Mouse (Mus musculus): ENCODE measurements around the gene Proca1.
A peak's percentile ranks its signal among the peaks of the same experiment; 100 is the strongest.

Gene Proca1

DNA sequence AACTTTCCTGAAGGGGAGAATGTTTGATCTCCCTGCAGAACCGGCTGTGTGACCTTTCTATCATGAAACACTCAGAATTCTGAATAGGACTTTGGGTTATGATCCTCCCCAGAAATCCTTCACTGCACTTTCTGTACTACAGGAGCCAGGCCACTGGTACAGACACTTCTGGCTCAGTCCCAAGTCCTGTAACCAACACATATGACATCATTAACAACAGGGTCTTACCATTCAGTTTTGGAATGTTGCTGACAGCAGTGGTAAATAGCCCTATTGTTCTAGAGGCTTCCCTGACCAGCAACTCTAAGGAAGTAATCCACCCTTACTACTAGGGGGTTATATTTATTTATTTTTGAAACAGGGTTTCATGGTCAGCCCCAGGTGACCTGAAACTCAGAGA, at the start of gene Proca1:
TSS of gene Proca1 (plus strand) at position 280 of the 400 bp plus-strand sequence.
- DNase-seq = no peak

DNA sequence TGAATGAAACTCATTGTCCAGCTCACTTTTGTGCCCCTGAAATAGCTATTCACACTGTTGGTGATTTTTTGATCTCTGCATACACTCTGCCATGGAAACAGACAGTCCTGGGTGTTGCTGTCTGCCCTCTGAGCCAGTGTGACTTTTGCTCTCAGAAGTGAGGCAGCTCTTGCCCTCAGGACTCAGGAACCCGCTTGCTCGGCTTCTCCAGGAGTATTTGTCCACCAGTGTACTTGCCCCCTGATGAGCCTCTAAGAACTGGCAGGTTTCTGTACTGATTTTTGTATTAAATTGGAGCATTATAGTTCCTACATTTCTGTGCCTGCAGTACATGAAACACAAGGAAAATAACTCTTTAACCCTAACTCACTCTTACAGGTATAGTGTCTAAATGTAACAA, 49.7 kb upstream of the Proca1 start:
- DNase-seq = no peak

DNA sequence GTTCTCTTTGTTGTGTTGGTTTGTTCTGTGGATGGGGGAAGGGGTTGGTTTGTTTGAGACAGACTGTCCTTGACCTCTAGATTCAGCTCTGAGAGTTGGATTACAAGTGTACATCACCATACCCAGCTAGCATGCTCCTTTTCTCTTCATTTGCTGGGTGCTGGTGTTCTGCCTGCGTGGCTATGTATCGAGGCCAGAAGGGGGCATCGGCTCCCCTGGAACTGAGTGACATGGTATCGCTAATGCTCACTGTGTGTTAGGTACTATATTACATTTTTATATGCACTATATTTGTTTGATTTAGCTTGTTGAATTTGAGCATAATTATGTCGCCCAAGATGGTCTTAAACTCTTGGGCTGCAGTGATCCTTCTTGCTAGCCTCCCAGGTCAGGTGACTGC, 47.0 kb upstream of the Proca1 start:
- DNase-seq = no peak

DNA sequence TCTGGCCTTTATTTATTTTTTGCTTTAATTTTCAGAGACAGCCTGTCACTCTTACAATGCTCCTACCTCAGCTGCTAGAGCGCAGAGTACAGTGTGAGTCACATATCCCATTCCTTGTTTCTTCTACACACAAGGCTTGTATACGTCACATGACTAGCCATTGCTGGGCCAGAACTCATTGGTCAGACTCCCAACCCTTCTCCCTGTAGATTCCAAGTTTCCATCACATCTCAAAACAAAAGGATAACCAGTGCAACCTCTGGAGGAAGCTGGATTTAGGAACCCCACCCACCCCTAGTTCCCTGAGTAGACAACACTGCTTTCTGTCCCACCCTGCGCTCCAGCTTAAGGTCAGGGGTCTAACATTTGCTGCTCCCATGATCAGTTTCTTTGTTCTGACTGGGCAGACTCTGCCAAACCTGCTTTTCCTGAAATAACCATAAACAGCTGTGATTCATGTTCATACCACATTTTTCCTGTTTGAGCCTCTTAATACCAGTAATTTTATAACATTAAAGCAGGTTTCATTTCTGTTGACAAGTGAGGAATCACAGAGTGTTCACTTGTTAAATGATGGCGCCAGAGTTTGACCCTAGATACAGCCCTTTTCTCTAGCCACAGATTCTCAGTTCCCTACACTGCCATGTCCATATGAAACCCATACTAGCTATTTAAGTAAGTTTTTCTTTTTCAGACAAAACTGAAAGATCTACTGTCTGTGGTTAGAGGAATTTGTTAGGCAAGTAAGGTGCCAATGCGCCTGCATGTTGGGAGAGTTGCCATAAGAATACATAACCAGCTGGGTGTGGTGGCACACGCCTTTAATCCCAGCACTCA, 46.3 kb upstream of the Proca1 start:
- no peak for DNase-seq

DNA sequence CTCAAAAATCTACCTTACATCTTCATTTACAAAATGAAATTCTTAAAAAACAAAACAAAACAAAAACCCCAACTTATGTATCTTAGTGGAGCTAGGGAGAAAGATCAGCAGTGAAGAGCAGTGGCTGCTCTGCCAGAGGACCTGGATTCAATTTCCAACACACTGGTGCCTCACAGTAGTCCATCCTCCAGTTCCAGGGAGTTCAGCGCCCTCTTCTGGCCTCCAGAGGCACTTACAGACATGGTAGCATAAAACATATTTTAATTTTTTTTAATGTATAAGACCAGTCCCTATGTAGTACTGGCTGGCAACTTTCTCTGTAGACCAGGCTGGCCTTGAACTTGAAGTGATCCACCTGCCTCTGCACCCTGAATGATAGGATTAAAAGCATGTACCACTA, 42.0 kb upstream of the Proca1 start:
- DNase-seq = peak; percentile 41

DNA sequence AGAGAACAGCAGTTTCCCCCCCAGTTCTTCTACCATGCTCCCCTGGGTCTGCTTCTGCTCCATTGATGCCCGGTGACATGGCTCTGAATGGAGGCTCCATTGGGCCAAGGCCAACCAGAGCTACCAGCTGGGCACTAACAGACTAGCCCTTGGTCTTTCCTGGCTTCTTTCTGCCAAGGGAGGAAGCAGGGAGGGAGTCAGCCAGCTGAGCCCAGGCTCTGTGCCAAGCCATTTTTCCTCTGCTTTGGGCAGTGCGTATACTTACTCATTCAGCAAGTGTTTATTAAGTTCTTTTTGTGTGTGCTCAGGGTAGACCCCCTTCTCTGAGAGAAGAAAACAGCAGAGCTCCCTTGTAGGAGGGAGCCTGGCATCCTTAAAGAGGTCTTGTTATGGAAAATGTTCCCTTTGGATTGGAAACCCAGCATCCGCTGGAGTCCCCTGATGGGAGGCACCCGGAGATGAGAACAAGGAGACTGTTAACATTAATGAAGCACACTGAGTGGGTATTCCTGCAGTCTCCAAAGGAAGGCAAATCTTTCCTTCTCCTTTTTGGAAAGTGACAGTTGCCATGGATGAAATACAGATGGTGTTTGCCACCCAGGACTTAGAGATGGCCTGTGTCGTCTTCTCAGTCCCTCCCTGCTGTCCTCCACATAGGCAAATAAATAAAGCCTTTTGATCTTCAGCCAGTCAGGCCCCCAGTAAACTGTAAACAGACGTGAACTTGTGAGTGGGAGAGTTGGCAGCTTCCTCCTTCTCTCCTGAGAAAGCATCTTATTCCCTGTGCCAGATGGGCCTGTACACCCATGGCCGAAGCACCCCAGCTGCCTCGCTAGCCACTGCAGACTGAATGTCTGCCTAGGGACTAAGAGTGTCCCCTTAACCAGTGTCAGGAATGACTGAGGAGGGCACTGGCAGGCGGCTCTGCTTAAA, 40.6 kb upstream of the Proca1 start:
- DNase-seq = peak; percentile 81

DNA sequence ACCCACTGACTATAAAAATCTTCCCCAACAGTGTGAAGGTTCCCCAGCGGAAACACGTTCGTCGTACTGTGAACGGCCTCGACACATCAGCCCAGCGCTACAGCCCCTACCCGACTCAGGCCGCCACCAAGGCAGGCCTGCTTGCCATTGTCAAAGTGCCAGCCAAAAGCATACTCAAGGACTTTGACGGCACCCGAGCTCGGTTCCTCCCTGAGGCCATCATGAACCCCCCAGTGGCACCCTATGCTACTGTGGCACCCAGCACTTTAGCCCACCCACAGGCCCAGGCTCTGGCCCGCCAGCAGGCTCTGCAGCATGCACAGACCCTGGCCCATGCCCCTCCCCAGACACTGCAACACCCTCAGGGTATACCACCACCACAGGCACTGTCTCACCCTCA, 39.4 kb upstream of the Proca1 start:
- no peak for DNase-seq

DNA sequence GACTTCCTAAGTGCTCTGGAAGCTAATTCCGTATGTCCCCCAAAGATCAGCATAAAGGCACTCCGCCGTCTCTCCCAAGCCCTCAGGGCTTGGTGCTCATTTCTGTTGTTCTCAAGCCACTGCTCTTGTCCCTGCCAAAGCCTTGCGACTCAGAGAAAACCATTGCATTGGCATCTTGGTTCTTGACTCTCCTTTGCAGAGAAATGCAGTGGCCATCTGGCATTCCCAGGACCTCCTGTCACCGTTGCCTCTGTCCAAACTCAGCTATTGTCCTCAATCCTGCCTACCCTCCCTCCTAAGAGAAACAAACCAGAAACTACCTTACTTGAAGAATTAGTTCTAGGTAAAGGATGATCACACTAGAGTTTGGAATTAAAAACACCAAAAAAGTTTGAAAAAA, 37.5 kb upstream of the Proca1 start:
- no peak for DNase-seq

DNA sequence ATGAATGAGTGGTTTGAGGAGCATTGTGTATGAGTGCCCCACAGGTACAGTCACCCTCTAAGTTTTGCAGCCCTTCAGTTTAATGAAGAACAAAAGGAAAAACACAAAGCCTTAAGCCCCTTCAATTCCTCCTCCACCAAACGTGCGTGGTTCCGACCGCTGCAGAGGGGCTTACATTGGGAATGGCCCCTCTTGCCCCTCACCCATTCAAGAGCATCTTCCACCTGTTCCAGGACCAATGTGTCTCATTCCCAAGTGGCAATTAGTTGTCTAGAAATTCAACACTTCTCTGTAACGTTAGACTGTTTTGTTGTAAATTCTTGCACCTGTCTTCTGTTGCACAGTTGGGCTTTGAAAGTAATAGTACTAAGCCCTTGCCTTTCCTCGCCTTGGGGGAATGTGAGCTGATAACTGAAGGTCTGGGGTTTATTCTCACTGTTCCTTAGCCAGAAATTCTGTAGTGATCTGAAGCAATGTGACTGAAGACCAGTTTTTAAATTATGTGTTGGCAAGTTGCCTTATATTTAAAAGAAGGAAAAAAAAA, 37.0 kb upstream of the Proca1 start:
- no peak for DNase-seq

DNA sequence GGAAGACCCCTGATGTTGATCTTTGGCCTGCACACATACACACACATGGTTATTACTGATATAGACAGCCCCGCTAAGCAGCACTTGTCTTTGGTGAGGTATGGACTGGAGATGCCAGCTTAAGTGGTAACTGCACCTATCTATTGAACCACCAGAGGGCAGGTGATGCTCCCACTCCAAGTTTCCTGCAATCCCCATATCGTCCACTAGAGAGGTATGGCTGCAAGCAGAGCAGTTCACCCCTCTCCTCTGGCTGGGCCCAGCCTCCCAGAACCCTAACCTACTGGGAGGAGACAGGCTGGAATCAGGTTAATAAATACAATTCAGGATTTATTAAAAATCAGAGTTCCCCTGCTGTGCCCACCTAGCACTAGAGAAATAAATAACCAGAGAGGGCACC, 34.1 kb upstream of the Proca1 start:
- peak; percentile 86 for DNase-seq

DNA sequence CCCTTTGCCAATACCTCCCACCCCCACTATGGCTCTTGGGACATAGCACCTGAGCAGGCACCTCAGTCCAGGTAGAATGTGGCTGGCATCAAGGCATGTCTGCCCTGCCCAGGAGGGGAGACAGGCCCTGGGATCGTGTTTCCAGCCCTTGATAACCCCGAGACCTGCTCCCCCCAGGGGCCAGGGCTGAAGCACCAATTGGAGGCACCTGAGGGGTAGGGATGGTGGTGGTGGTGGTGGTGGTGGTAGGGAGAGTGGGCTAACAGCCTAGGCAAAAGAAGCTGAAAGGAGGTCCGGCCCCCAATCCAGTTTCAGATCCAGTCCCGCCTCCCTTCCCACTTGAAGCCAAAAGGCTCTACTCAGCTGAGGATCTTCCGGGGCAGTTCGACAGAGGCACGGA, 33.6 kb upstream of the Proca1 start:
- DNase-seq = no peak

DNA sequence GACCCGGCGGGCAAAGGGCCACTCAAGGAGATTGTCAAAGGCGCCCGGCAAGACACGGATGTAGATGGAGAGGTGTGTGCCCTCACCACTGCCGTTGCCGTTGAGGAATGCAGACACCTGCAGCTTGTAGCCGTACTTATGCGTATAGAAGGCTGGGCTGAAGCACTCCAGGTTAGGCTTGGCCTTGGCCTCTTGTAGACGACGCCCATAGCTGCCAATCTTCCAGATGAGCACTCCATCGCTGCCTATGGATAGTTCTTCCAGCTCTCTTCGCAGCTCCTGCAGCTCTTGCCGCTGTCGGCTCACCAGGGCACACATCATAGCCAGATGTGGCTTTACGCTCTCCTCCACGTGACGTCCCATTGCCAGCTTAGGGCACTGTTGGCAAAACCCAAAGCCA, 33.0 kb upstream of the Proca1 start:
- DNase-seq = no peak

DNA sequence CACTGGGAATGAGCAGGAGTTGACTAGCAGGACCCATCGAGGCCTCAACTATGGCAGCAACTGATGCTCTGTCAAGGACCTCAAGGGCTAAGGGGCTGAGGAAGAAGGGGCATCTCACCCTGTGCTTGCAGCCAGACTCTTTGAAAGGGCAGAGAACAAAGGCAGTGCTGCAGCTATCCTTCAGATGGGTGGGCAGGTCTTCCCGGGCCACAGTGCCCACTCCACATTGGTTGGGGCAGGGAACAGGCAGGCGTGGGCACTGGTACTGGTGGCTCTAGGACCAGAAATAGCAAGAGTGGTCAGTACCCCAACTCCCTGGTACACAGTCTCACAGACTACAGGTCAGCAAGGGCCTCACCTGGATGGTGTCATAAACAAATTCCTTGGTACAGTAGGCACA, 32.5 kb upstream of the Proca1 start:
- no peak for DNase-seq

DNA sequence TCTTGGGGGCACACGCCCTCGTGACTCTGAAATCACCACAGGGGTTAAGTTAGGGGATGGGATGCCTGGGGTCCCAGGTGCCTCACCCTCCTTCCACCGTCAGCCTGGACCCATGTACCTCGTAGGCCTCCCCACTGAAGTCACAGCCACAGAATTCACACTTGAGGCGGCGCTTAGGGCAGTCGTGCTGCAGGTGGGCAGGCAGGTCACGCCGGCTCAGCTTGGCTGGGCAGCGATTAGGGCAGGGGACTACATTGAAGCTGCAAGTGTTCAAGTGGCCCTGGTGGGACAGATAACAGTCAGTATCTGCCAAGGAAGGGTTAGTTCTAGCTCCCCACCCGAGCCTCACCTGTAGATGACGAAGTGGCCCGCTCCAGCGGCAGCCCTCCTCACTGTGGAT, 32.0 kb upstream of the Proca1 start:
- DNase-seq = no peak

DNA sequence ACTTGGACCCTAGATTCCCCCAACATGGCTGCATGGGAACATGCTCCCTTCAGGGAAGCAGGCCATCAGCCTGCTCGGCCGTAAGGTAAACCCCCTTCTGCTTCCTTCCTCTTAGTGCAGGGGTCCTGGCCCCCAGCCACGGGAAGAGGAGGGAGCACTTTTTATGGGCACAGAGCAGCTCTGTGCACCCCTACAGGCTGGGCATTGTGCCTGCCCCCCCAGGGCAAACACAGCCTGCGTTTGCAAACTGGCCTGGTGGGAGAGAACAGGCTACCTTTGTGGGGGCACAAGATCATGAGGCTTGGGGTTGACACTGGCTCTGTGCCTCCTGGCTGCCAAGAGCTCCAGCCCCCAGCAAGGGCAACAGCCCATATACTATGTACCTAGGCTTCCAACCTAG, 31.2 kb upstream of the Proca1 start:
- DNase-seq = no peak

DNA sequence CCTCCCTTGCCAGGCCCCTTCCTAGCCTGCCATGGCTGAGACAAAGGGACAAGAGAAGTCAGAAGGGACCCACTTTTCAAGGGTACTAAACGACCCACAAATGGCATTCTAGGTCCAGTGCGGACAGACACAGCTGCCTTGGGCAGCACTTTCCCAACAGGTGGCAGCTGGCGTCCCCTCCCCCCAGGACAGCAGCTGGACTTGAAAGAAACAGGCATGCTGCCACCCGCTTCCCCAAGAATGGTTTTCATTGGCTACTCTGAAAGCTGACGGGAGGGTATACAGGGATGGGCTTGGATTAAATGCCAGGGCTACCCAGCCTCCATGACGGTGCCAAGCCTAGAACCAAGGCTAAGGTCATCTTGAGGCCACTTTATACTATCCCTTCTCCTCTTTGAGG, 30.7 kb upstream of the Proca1 start:
- DNase-seq = no peak

DNA sequence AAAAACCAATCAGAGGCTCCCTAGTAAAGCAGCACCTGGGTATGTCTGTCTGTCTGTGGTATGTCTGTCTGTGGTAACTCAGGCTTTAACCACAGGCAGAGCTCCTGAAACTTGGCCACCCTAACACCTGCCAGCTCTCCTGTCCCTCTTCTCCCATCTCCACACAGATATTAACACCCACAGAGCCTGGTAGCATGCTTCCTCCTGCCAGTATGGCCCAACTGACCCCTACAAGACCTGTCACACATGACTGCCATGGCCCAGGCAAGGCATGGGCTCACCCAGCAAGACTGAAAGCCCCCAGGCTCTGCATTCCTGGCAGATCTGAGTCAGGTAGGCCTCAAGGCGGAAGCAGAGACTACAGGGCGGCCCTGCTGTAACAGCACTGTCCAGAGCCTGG, 30.1 kb upstream of the Proca1 start:
- DNase-seq = no peak

DNA sequence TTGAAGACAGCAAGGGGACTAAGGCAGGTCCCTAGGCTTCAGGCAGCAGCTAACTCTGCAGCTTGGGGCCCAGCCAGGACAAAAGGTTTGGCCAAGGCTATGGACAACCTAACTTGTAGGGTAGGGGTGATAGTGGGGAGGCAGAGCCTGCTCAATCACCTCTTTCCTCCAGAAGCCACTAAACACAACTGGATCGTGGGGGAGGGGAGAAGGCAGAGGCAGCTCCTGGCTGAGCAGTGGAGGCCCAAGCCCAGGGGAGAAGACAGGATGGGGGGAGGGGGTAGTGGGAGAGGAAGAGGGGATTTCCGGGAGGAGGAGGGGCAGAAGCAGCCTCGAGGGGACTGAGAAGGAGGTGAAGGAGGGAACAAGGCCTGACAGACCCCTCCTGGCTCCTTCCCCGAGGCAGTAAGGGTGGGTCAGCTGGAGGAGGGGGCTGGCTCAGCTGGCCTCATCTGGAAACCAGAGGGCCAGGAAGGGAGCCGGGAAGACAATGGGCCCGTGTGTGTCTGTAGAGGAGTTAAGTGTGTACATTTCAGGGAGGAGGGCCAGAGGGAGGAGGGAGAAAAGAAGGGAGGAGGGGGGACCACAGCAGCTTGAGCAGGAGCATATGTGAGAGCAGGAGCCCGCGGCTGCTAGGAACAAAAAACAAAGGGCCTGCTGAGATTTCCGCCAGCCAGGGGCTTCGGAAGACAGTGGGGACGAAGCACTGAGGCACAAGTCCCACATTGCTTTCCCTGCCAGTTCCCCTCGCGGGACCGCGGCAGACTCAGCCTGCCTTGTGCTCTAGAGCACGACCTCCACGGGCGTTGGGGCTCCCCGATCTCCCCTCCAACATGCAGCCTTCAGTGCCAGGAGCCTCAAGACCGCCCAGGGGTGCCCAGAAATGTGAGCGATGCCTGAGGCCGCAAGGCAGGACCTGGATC, 29.2 kb upstream of the Proca1 start:
- peak; percentile 36 for DNase-seq

DNA sequence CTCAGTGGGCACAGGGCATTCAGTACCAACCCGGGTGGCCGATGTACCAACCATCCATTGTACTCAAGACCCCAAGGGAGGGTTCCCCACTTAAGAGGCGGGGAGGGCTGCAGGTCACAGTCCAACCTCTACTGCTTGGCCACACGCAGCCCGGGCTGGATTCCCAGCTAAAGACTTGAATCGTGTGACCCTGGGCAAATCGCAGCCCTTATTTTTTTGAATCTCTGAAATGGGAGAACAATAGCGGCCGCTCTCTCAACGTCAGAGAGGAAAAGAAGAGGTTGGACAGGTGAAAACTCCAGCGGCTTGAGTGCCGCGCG, 28.6 kb upstream of the Proca1 start:
- DNase-seq = no peak

DNA sequence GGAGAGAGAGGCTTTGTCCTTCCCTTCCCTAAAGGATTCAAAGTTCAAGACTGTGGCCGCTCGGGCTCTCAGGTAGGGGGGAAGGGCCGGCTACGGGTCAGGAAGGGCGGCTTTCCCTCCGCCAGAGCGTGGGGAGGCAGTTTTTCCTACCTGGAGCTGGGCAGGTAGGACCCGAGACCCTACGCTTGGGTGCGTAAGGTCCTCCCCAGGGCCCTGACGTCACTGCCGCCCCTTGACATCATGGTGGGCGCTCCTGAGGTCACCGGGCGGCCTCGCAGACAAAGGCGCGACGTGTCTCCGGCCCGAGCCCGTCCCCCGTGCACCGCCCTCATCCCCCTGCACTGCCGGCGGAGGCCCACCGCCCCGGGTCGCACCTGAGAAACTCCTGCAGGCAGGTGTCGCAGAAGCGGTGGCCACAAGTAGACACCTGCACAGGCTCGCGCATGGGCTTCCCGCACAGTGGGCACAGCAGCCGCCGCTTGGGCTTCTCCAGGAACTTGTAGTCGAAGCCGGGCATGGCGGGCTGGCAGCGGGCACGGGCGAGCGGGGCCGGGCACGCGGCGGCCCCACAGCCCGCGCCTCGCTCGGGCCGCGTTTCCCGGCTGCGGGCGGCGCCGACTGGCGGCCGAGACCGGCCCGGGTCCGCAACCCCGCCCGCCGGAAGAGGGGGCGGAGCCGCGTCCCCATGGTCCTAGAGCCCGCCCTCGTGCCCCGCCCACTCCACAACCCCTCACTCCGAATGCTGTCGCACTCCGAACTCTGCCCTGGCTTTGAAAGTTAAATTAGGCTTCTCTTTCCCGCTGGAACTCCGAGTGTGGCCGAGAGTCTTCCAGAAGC, 28.1 kb upstream of the Proca1 start, which contains the start of gene Traf4:
TSS of gene Traf4 (minus strand) at position 666 of the 837 bp plus-strand sequence.
- DNase-seq = peak; percentile 88

DNA sequence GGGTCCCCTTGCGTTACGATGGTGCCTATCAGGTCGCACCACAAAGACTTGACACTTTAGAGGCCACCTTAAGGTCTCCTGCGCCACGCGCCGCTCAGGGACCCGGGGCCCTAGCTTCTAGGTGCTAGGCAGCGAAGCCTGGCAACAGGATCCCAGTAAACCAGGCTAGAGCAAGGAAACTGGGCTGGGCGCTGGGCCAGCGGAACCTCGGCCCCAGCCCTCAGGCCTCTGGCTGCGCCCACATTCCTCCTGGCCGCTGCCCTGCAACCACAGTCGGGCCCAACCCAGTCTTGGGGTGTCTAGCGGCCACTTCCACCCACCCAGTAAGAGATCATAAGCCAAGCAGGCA, 27.5 kb upstream of the Proca1 start:
- DNase-seq = peak; percentile 68

DNA sequence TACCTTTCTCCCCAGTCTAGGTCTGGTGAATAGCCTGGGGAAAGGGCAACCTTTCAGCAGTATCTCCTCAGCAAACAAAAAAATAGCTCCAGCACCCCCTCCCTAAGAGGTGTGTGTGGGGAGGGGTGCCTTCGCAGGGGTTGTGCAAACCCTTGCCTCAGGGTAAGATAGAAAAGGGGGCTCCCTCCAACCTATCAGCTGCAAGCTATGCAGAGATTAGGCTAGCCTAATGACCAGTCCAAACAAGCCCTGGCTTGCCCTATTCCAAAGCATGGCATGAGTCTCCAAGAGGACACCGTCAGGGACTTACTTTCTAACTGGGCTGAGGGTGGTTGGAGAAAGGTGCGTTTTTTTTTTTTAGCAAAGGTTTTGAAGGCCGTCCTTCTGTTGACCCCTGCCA, 27.0 kb upstream of the Proca1 start:
- DNase-seq = no peak

All from lung, postnatal 14 days (tissue).